Mouse (Mus musculus): ENCODE measurements around the gene Slc2a13.

GRCm38 (mm10) chr15:91360495-91360894, 212.6 kb downstream of the Slc2a13 start:
- TF ChIP-seq CTCF (IDR thresholded peaks at IDR 0.05; ENCODE audit: borderline replicate concordance, insufficient read depth, low read length), result no peak
- no peak for TF ChIP-seq POLR2A (IDR thresholded peaks at IDR 0.05; ENCODE audit: low read depth, low read length)

Measured in embryonic fibroblast, embryonic 13.5 days (primary cell).